Mouse (Mus musculus): ENCODE data around the gene Acer2.

The Acer2 gene

DNA sequence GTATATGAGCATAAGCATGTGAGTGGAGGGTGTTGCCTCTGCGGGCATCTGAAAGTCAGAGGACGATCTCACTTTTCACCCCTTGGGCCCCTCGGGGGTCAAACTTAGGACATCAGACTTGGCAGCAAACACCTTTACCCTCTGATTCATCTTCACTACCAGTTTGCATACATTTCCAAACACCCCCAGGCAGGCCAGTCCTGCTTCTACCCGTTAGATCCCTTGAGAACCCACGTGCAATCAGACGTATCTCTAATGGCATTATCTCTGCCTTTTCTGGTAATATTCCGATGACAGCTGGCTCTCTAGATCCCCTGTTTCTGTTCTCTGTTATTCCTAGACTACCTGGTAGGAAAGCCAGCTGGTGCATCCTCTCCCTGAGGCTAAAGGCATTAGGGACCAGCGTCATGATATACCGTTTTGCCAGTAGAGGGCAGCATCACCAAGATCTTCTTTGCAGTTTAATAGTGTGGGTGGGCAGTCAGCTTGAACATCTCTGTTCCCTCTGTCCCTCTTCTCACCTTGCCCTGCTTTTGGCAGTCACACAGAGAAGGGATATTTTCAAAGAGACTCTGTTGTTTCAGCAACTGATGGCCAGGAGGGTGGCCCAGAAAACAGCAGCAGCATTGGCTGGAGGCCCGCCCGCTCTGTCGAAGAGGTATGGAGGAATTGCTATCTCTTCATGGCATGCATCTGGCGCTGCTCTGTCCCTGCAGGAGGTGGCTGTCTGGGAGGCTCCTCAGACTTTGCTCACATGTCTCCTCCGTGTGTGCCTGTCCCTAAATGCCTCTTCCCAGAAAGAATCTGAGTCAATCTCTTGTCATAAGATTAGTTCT is 83.6 kb downstream of the Acer2 start:
- DNase-seq: peak; percentile 69

DNA sequence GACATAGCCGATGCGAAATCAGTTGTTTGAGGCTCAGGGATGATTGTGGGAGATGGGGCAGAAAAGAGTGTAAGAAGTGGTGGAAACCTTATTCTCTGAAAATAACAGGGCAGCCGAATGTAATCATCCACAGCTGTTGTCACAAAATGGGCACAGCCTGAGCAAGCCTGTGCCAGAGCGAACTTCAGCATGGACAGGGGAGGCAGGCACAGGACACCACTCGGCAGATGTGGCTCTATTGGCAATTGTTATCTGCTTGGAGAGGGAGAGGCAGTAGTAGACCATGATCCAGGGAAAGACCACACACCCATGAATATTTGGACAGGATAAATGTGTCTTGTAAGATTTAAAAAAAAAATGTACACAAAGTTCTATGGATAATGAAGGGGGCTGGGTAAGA is 103.1 kb downstream of the Acer2 start:
- DNase-seq: no peak
